Mouse (Mus musculus) brain, embryonic 14.5 days (tissue): ENCODE results near the gene Gm20390. TPM values are rescaled to one million over a fixed set of nuclear protein-coding genes. Genes with fewer than 3 reads are reported as not detected.
A peak's percentile ranks its signal among the peaks of the same experiment; 100 is the strongest.

Experiments
- DNase-seq: peaks from one replicate; pipeline ENCODE4 v3.0.0-alpha.2; 2011; ENCODE audit warnings: low read depth
- CTCF ChIP-seq: fragments of 200-500 bp; IDR thresholded peaks from 2 replicates; pipeline ENCODE4 v1.5.1; 2012; ENCODE audit warnings: inconsistent platforms, mild to moderate bottlenecking, moderate library complexity, borderline replicate concordance; ENCODE audit not compliant: insufficient read depth, insufficient read length; ENCODE audit errors: extremely low read depth
- POLR2A ChIP-seq: fragments of 200-500 bp; IDR thresholded peaks from 2 replicates; pipeline ENCODE4 v1.6.1; 2012; ENCODE audit warnings: mild to moderate bottlenecking, inconsistent platforms, borderline replicate concordance; ENCODE audit not compliant: poor library complexity, insufficient read depth, insufficient read length, severe bottlenecking; ENCODE audit errors: extremely low read depth
- polyA plus RNA-seq: library from polyadenylated mRNA; depleted of rRNA; stranded (reverse); fragments of >200 nt; gene quantifications from 2 replicates; pipeline ENCODE4 v1.2.3, GENCODE M21; 2012; rRNA removed

The Gm20390 gene
- polyA plus RNA-seq = 95.0 and 101 TPM in 2 replicates

DNA sequence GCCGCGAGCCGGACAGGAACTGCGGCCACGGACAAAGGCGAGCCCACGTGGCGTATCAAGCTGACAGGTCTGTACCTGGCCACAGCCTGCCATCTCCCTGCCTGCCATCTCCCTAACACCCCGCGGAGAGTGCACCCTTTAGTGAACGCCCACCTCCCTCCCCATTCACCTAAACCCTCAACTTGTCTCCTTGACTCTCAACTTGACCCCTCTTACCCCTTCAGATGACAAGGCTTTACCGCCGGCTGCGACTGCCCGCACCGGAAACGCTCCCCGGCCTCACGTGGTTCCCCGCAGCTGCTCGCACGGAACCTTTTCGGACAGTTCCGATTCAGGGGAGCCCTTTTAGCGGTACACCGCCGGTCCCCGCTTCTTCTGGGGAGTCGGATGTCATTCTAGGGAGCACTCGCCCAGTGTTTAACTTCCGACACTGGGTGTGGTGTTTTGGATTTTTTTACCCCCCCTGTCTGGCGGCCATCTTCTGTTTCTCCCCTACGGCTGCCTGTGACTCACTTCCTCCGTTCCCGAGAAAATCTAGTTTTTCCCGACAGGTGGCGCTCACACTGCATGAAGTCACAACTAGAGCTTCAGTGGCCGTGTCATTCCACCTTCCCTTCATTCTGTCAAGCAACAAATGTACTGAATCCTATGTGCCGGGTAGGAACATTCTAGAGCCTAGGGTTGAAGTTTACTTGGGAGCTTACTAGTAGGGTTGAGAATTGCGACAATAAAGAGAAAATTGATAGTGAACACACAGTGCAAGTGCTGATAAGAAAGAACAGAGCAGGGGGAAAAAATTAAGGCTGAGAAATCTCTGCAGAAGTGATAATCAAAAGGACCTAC, at the start of gene Gm20390, which contains the start of gene Nme1:
Gene Gm20390, minus strand, starts transcription at position 289 of the 843 bp plus-strand sequence.
Gene Nme1, minus strand, starts transcription at position 517 of the 843 bp plus-strand sequence.
- TF ChIP-seq CTCF (peak; percentile 91), POLR2A (no peak; the same call in 1 of the 2 replicates)
- peak; percentile 100 for DNase-seq

DNA sequence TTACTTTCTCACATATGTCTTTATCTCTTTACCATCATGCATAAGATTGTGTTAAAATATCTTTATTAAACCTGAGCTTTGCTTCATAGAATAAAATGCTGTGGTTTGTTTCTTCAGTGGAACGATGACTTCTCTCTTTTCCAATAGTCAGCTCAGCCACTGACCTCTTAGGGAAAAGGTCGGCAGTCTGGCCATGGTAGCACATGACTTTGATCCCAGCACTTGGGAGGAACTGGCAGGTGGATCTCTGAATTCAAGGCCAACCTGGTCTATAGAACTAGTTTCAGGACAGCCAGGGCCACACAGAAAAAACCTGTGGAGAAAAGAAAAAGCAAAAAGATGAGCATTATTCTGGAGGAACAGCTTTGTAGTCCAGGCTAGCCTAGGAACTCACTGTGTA, 35.3 kb upstream of the Gm20390 start:
- TF ChIP-seq POLR2A = no peak
- TF ChIP-seq CTCF = no peak
- no peak for DNase-seq

DNA sequence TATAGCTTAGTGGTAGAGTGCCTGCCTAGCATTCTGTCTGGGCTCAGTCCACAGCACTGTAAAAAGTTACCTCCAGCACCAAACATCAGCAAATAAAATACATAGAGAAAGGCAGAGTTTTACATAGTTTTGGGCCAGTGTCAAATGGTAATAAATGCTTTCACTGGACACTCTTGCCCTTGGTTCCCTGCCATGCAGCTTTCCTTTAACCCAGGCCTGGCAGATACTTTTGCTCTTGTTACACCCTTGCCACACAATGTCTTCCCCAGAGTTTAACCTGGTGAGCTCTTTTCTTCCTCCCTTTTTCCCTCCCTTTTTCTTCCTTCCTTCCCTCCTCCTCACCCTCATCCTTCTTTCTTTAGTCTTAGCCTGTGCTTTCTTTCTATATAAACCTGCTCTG, 31.2 kb upstream of the Gm20390 start:
- DNase-seq = no peak
- TF ChIP-seq CTCF = no peak

GRCm38 (mm10) chr11:93997141-93997775, 29.2 kb upstream of the Gm20390 start:
- no peak for TF ChIP-seq CTCF
- TF ChIP-seq POLR2A = no peak
- peak; percentile 68 for DNase-seq

DNA sequence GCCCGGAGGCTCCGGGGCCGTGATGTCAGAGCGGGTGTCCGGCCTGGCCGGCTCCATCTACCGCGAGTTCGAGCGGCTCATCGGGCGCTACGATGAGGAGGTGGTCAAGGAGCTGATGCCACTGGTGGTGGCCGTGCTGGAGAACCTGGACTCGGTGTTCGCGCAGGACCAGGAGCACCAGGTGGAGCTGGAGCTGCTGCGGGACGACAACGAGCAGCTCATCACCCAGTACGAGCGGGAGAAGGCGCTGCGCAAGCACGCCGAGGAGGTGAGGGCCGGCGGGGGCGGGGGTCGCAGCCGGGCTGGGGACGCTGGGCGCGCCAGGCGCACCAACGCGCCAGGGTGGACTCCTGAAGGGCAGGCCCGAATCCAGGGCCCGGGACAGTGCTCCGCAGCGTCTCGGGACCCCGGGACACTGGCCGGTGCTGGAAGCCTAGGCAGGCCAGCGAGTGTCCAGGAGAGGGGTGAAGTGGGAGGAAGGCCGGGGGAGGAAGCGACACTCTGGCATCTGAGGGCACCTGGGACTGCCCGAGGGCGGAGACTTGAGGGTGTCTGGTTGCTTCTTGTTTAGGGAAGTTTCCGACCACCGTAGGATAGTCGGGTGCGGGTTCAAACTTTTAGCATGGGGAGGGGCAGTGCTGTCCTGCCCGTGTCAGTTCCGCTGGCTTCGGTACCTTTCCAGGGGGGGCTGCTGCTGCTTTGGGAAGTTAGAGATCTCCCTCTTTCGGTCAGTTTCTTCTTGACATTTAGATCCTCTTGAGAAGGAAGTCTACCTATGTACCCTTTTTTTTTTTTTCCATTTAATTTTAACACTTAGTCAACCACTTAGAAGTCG, 28.4 kb upstream of the Gm20390 start:
- peak; percentile 62 for DNase-seq
- TF ChIP-seq CTCF = no peak
- TF ChIP-seq POLR2A = no peak

DNA sequence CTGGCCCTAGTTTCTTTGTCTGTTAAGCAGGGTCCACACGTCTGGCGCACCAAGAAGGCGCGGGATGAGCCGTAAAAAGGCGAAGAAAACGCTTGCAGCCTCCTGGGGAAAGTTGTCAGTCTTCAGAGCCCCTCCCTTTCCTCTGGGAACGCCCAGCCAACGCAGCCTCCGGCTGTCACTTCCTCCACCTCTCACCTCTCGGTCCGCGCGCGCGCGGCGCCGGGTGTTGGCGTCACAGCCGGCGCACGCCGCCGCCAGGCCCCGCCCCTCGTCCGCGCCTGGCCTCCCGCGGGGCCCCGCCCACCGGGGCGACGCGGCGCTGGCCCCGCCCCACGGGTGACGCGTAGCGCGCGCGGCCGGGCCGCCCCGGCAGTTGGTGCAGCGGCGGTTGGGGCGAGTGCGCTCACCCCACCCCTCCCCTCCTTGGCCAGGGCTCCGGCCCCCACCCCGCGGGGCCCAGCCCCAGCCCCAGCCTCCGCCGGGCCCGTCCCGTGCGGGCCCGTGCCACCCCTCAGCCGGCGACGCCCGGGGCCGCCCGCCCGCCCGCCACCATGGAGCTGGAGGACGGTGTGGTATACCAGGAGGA, 27.7 kb upstream of the Gm20390 start, which contains the start of gene Spag9:
Gene Spag9, plus strand, starts transcription at position 372 of the 586 bp plus-strand sequence.
- TF ChIP-seq CTCF (no peak), POLR2A (peak; percentile 84)
- DNase-seq = peak; percentile 97

DNA sequence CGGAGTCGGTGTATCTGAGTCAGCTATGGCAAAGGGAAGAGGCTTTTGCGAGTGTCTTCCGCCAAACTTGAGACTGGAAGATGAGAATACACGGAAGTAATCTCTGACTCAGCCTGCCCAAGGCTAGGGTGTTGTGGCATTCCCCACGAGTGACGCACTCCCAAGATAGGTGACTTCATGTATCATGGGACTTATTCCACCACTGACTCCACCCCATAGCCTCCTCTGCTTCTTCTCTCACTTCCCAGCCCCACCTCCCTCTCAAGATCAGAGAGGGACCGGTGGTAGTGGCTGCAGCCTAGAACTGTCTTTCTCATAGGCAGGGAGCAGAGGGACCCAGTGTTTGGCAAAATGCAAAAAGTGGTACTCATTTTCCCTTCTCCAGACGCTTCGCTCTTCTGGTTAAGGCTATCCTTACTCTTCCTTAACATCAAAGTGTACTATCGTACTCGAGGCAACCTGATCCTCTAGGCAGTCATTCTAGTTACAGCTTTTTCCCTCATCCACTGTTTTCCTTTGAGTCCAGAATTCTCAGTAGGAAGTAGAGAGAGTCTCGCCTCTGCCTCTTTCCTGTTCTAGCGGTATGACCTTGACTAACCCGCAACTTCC, 27.1 kb upstream of the Gm20390 start:
- no peak for TF ChIP-seq CTCF
- no peak for TF ChIP-seq POLR2A
- peak; percentile 59 for DNase-seq

GRCm38 (mm10) chr11:93994531-93994930, 26.4 kb upstream of the Gm20390 start:
- TF ChIP-seq POLR2A (no peak), CTCF (no peak)
- no peak for DNase-seq

DNA sequence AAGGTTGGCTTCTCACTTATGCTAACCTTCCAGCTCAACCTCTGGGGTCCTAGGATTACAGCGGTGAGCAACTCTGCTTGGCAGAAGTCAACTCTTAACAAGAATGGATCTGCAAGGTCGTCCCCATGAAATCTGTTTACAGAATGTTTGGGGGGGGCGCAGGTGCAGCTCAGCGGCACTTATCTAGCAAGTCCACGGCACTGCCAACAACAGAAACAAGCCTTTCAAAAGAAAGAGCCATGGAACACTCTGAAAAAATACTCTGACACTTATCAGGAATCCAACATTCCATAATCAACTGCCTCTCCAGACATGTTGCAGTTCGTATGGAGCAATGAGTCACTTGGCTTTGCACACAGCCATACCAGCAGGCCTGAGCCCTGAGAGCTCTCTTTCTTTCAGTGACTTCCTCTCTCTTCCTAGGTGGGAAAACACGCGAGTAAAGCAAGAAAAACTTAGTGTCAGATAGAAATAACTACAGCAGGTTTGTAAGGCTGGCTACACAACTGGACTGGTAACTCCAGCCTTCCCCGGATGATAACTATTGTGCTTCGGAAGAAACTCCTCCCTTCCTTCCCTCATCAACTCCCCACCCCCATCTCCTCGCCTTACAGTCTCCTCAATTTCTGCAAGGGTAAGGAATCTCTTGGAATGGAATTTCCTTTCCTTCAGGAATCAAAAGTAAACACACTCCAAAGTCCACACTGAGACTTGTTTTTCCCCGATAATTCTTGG, 20.4 kb upstream of the Gm20390 start:
- DNase-seq = no peak
- no peak for TF ChIP-seq POLR2A

DNA sequence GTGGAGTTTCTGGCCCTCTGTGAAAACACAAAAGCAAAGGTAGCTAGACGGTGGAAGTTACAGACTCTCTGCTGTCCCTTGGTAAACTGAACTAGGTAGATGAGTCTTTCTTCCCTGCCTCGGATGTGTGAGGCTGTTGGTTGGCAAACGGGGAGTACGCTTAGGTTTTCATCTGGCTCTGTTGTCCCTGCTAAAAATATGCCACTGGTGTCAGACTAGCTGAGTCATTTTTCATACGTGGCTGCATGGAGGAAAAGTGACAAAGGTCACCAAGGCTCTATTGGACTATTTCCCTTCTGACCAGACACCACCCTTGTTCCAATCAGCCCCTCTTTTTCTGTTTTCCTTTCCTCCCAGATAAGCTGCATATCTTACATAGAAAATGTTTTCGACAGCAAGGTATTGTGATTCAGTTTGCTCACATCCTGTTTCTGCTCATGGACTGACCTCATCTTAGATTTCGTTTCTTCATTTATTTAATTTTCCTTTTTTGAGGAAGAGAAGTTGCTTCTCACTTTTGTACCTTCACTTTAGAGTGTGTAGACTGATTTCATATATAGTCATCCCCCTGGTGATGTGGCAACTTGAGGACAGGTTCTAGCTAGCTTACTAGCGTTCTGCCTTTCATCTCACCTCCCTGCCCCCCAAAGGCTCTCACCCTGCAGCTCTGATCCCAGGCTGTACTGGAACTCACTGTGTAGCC, 19.7 kb upstream of the Gm20390 start:
- TF ChIP-seq POLR2A = no peak
- TF ChIP-seq CTCF = no peak
- no peak for DNase-seq

GRCm38 (mm10) chr11:93987026-93987425, 18.9 kb upstream of the Gm20390 start:
- DNase-seq = no peak
- TF ChIP-seq CTCF = no peak
